Mouse (Mus musculus) embryonic facial prominence, embryonic 13.5 days (tissue): ENCODE results near the gene Ywhah. TPM values are rescaled to one million over a fixed set of nuclear protein-coding genes. Genes with fewer than 3 reads are reported as not detected.

Experiments used
- ATAC-seq: fragments of 200-750 bp; cut with Nextera tagmentation; 2 replicates; pipeline ENCODE4 v1.8.0; 2017; ENCODE audit warnings: low read depth; ENCODE audit not compliant: insufficient number of reproducible peaks, insufficient read depth, low FRiP score, low TSS enrichment
- H3K27ac ChIP-seq: fragments of 300-500 bp; sonication (generic); 2 replicates; pipeline ENCODE4 v1.5.1; 2015; ENCODE audit warnings: moderate library complexity, mild to moderate bottlenecking, inconsistent platforms
- H3K27me3 ChIP-seq: fragments of 300-500 bp; sonication (generic); 2 replicates; pipeline ENCODE4 v1.6.1; 2015; ENCODE audit warnings: mild to moderate bottlenecking, inconsistent platforms
- H3K36me3 ChIP-seq: fragments of 300-500 bp; sonication (generic); 2 replicates; pipeline ENCODE4 v1.6.1; 2015; ENCODE audit warnings: mild to moderate bottlenecking, inconsistent platforms
- H3K4me1 ChIP-seq: fragments of 300-500 bp; sonication (generic); 2 replicates; pipeline ENCODE4 v1.6.1; 2015; ENCODE audit warnings: inconsistent platforms
- H3K4me2 ChIP-seq: fragments of 300-500 bp; sonication (generic); 2 replicates; pipeline ENCODE4 v1.6.1; 2015; ENCODE audit warnings: moderate library complexity, mild to moderate bottlenecking, inconsistent platforms
- H3K4me3 ChIP-seq: fragments of 300-500 bp; sonication (generic); 2 replicates; pipeline ENCODE4 v1.5.1; 2015; ENCODE audit warnings: mild to moderate bottlenecking, inconsistent platforms
- H3K9ac ChIP-seq: fragments of 300-500 bp; sonication (generic); 2 replicates; pipeline ENCODE4 v1.6.1; 2015; ENCODE audit warnings: mild to moderate bottlenecking, inconsistent platforms
- H3K9me3 ChIP-seq: fragments of 300-500 bp; sonication (generic); 2 replicates; pipeline ENCODE4 v1.6.1; 2016; ENCODE audit warnings: inconsistent platforms
- WGBS: fragments of 180-500 bp; shearing (Covaris S2); methylation state at CpG from one replicate; pipeline ENCODE4 v1.1.7; 2015; ENCODE audit warnings: mixed read lengths; 5-methylcytosine and 5-hydroxymethylcytosine counted together
- polyA plus RNA-seq: library from polyadenylated mRNA; unstranded; fragments of >200 nt; fragmentation: Nextera tagmentation; extraction: Ambion mirVana; gene quantifications from 2 replicates; pipeline ENCODE4 v1.2.1, GENCODE M21; 2015

Ywhah gene
- polyA plus RNA-seq: 384 and 394 TPM in 2 replicates

- H3K4me3 ChIP-seq: peak within 1 kb of the TSS; percentile 84
- H3K4me2 ChIP-seq: peak within 1 kb of the TSS; percentile 82
- 0 out of 2 replicates have a peak, but pooled peaks cover 5% of the 10 kb centered on the region for H3K36me3 ChIP-seq
- H3K27me3 ChIP-seq: no peaks in the 10 kb centered on the region
- H3K9ac ChIP-seq: peak within 1 kb of the TSS; percentile 97
- under 1% methylated on average over 103 of the region's 121 CpGs for WGBS
- peaks cover 17% of the 10 kb centered on the region for H3K4me1 ChIP-seq
- H3K9me3 ChIP-seq: no peaks in the 10 kb centered on the region
- H3K27ac ChIP-seq: peak within 1 kb of the TSS; percentile 99
- peak; percentile 97 for ATAC-seq
Measured at GRCm38 (mm10) chr5:33018561-33019425, at the start of gene Ywhah. Gene Ywhah, plus strand, starts transcription at chr5:33018816.

GRCm38 (mm10) chr5:32976541-32976940 lies 42.1 kb upstream of the Ywhah start:
- Histone ChIP-seq H3K4me3 (no peak overlapping the region), H3K4me1 (no peaks in the 10 kb centered on the region), H3K27ac (no peak overlapping the region), H3K9ac (no peak overlapping the region), H3K4me2 (no peak overlapping the region), H3K27me3 (no peaks in the 10 kb centered on the region), H3K9me3 (no peaks in the 10 kb centered on the region), H3K36me3 (peaks cover 52% of the 10 kb centered on the region)
- no peak for ATAC-seq
- WGBS: 76% methylated on average over 4 of the region's 4 CpGs

GRCm38 (mm10) chr5:32977179-32977578 lies 41.4 kb upstream of the Ywhah start:
- ATAC-seq: no peak
- no peak overlapping the region for H3K9ac ChIP-seq
- peaks cover 57% of the 10 kb centered on the region for H3K36me3 ChIP-seq
- H3K4me2 ChIP-seq: no peak overlapping the region
- no peak overlapping the region for H3K4me3 ChIP-seq
- H3K9me3 ChIP-seq: no peaks in the 10 kb centered on the region
- H3K27ac ChIP-seq: no peak overlapping the region
- no peaks in the 10 kb centered on the region for H3K4me1 ChIP-seq
- no peaks in the 10 kb centered on the region for H3K27me3 ChIP-seq

- no peak overlapping the region for H3K4me2 ChIP-seq
- no peak for ATAC-seq
- H3K4me1 ChIP-seq: no peaks in the 10 kb centered on the region
- no peak overlapping the region for H3K27ac ChIP-seq
- peaks cover 80% of the 10 kb centered on the region for H3K36me3 ChIP-seq
- H3K4me3 ChIP-seq: no peak overlapping the region
- 74% methylated on average over 1 of the region's 1 CpGs for WGBS
- no peaks in the 10 kb centered on the region for H3K9me3 ChIP-seq
- H3K27me3 ChIP-seq: no peaks in the 10 kb centered on the region
- no peak overlapping the region for H3K9ac ChIP-seq
Measured at GRCm38 (mm10) chr5:32985379-32985778, 33.2 kb upstream of the Ywhah start.

DNA sequence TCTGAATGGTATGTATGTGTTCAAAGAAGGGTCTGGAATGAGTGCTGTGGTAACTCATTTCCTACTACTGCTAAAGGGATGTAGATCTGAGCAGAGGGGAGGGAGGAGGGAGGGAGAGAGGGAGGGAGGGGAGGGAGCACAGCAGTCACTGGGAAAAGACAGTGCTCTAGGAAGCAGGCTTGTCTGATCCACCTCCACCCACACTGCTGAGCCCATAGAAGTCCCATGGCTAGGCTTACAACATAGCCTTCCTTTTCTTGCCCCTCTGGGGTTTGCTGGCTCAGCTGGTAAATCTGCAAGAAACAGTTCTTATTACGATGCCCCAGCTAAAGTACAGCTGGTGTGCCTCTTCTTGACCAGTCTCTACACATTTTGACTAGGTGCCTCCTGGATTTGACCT lies 30.7 kb upstream of the Ywhah start:
- no peak for ATAC-seq
- H3K27ac ChIP-seq: no peak overlapping the region

GRCm38 (mm10) chr5:32989959-32990640 lies 28.5 kb upstream of the Ywhah start:
- Histone ChIP-seq H3K4me2 (no peak overlapping the region), H3K27me3 (no peaks in the 10 kb centered on the region), H3K9ac (no peak overlapping the region), H3K36me3 (peaks cover 45% of the 10 kb centered on the region), H3K4me1 (peaks cover 12% of the 10 kb centered on the region), H3K9me3 (no peaks in the 10 kb centered on the region), H3K27ac (no peak overlapping the region), H3K4me3 (no peak overlapping the region)
- ATAC-seq: no peak
- 84% methylated on average over 13 of the region's 13 CpGs for WGBS

More for the DNA sequence above, 30.7 kb upstream of the Ywhah start:
- Histone ChIP-seq H3K9ac (no peak overlapping the region), H3K4me3 (no peak overlapping the region), H3K4me1 (no peaks in the 10 kb centered on the region), H3K4me2 (no peak overlapping the region), H3K9me3 (no peaks in the 10 kb centered on the region), H3K27me3 (no peaks in the 10 kb centered on the region), H3K36me3 (peaks cover 66% of the 10 kb centered on the region)
- 67% methylated on average over 1 of the region's 1 CpGs for WGBS

DNA sequence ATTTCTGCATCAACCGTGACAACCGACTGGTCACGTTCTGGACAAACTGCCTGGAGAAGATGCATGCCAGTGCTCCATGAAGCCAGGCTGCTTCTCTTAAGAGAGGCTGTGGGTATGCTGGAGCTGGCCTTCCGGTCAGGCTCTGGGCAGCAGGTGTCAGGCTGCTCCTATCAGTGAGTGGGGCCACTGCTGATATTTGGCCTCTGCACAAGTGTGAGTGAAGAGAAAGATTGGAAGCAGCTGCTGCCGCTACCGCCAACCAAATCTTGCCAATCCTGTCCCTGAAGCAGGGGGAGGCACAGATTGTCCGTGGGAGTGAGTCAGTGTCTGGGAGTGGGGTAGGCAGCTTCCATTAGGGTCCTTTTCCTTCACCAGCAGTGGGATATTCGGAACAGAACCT lies 27.5 kb upstream of the Ywhah start:
- peaks cover 35% of the 10 kb centered on the region for H3K36me3 ChIP-seq
- no peaks in the 10 kb centered on the region for H3K9me3 ChIP-seq
- H3K4me1 ChIP-seq: peaks cover 12% of the 10 kb centered on the region
- H3K4me3 ChIP-seq: no peak overlapping the region
- no peaks in the 10 kb centered on the region for H3K27me3 ChIP-seq
- H3K4me2 ChIP-seq: no peak overlapping the region
- H3K27ac ChIP-seq: no peak overlapping the region
- ATAC-seq: no peak
- H3K9ac ChIP-seq: 0 out of 2 replicates have a peak overlapping the region, but pooled peaks have one; percentile 37
- 71% methylated on average over 8 of the region's 8 CpGs for WGBS

GRCm38 (mm10) chr5:32994471-32994870 lies 24.1 kb upstream of the Ywhah start:
- Histone ChIP-seq H3K27ac (peak overlapping the region; percentile 55), H3K9ac (no peak overlapping the region), H3K4me2 (no peak overlapping the region), H3K9me3 (no peaks in the 10 kb centered on the region), H3K4me1 (peaks cover 12% of the 10 kb centered on the region), H3K4me3 (no peak overlapping the region), H3K27me3 (no peaks in the 10 kb centered on the region), H3K36me3 (peaks cover 7% of the 10 kb centered on the region; the same call in 1 of the 2 replicates)
- peak; percentile 21; the same call in 1 of the 2 replicates for ATAC-seq
- 22% methylated on average over 2 of the region's 2 CpGs for WGBS

GRCm38 (mm10) chr5:32995756-32996155 lies 22.9 kb upstream of the Ywhah start:
- H3K4me3 ChIP-seq: no peak overlapping the region
- no peaks in the 10 kb centered on the region for H3K27me3 ChIP-seq
- H3K4me2 ChIP-seq: no peak overlapping the region
- H3K27ac ChIP-seq: no peak overlapping the region
- peaks cover 12% of the 10 kb centered on the region for H3K4me1 ChIP-seq
- peaks cover 5% of the 10 kb centered on the region; the same call in 1 of the 2 replicates for H3K36me3 ChIP-seq
- H3K9ac ChIP-seq: no peak overlapping the region
- 87% methylated on average over 4 of the region's 4 CpGs for WGBS
- ATAC-seq: no peak
- H3K9me3 ChIP-seq: no peaks in the 10 kb centered on the region

- H3K9ac ChIP-seq: no peak overlapping the region
- ATAC-seq: no peak
- H3K36me3 ChIP-seq: no peaks in the 10 kb centered on the region
- H3K27me3 ChIP-seq: no peaks in the 10 kb centered on the region
- no peak overlapping the region for H3K4me2 ChIP-seq
- no peaks in the 10 kb centered on the region for H3K9me3 ChIP-seq
- H3K27ac ChIP-seq: no peak overlapping the region
- no peak overlapping the region for H3K4me3 ChIP-seq
- 83% methylated on average over 1 of the region's 1 CpGs for WGBS
- H3K4me1 ChIP-seq: peaks cover 12% of the 10 kb centered on the region
Measured at GRCm38 (mm10) chr5:32996560-32996959, 22.1 kb upstream of the Ywhah start.

DNA sequence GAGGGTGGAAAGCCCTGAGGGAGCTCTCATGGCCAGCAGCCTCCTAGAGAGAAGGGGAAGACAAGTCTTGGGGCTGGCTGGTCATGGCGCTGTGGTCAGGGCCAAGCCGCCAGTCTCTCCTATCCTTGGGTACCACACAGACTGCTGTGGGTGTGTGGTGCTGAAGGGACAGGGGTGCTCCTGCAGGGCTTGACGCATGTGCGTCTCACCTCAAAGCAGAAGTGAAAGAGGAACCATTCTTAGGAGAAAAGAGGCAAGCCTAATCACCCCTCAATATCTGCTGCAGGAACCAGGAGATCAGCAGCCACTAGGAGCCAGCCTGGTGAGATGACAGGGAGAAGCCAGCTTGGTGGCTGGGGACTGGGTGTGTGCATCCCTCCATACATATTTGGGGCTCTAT lies 20.9 kb upstream of the Ywhah start:
- 46% methylated on average over 4 of the region's 4 CpGs for WGBS

GRCm38 (mm10) chr5:32998783-32999182 lies 19.8 kb upstream of the Ywhah start:
- H3K27me3 ChIP-seq: no peaks in the 10 kb centered on the region
- no peak overlapping the region for H3K9ac ChIP-seq
- ATAC-seq: no peak
- H3K4me1 ChIP-seq: peaks cover 9% of the 10 kb centered on the region
- H3K27ac ChIP-seq: no peak overlapping the region
- 83% methylated on average over 4 of the region's 4 CpGs for WGBS
- H3K36me3 ChIP-seq: no peaks in the 10 kb centered on the region
- no peak overlapping the region for H3K4me3 ChIP-seq
- no peaks in the 10 kb centered on the region for H3K9me3 ChIP-seq
- no peak overlapping the region for H3K4me2 ChIP-seq

More for the DNA sequence above, 20.9 kb upstream of the Ywhah start:
- Histone ChIP-seq H3K27ac (no peak overlapping the region), H3K4me3 (no peak overlapping the region), H3K9me3 (no peaks in the 10 kb centered on the region), H3K27me3 (no peaks in the 10 kb centered on the region), H3K4me1 (peaks cover 12% of the 10 kb centered on the region), H3K36me3 (no peaks in the 10 kb centered on the region), H3K4me2 (no peak overlapping the region), H3K9ac (no peak overlapping the region)
- no peak for ATAC-seq
